Mouse (Mus musculus): Measurements from ENCODE around the gene Fbxo10.
"Not testable (repeated sequence)": the region's sequence is repeated elsewhere in the genome, so short reads cannot be mapped to it uniquely, and the experiment has no call there.

The Fbxo10 gene

DNA sequence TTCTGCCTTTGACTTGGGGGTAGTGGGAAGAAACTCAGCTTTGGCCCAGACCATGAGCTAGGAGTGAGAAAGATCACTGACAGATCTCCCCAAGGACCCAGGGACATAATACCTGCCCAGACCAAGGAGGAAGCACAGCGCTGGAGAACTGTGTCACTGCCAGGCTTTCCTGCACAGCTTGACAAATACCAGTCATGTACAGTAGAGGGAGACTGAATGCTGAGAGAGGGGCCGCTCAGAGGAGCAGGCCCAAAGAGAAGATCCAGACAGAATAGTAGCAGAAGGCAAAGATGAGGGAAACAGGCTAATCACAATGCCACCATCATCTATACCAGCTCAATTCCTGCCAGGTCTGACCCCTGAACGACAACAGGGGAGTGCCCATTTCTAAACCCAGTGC lies 29.5 kb downstream of the Fbxo10 start:
- in situ Hi-C loops (cut with MboI; ENCODE audit: unreplicated experiment in 2 of 2) = no loop called here

DNA sequence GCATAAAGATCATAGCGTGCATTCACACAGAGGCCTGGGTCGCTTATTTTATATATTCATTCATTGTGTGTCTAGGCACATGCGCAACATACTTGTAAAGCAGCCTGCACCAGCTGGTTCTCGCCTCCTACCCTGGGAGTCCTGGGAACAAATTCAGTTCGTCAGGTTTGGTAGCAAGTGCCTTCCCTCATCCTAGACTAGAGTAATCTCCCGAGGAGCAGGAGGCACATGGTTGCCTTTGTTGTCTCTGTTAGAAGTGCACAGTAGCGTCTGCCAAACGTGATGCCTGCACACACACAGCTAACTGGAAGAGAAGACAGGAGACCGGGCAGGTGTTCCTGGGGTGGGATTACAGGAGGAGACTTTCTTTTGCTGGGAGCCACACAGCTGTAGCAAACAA lies 36.4 kb downstream of the Fbxo10 start:
- in situ Hi-C loops (cut with MboI; ENCODE audit: unreplicated experiment in 2 of 2) = no loop called here

DNA sequence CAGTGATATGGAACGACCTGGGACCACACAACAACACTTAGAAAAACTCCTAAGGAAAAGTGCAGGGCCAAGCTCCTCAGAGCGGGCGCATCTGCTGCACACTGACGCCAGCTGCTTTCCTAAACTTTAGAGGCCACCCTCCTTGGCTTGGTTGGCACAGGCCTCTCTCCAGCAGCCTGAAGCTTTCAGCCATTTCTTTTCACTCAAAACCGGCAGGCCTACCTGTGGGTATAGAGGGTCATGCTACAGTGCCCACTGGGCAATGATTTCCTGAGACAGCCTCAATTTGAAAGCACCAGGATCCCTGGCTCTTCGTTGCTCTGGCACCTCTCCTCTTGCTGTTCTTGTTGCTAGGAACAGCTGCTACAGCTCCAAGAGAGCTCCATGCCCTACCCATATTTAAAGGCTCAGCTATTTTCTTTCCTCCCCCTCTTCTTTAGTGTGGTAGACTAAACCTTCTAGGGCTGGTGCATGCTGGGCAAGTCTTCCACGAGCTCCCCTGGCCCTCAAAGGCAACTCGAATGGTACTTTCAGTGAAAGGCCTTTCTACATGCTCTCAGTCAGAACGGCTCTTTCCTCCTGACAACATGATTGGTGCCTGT lies 37.0 kb downstream of the Fbxo10 start:
- in situ Hi-C loops (cut with MboI; ENCODE audit: unreplicated experiment in 2 of 2) = no loop called here

DNA sequence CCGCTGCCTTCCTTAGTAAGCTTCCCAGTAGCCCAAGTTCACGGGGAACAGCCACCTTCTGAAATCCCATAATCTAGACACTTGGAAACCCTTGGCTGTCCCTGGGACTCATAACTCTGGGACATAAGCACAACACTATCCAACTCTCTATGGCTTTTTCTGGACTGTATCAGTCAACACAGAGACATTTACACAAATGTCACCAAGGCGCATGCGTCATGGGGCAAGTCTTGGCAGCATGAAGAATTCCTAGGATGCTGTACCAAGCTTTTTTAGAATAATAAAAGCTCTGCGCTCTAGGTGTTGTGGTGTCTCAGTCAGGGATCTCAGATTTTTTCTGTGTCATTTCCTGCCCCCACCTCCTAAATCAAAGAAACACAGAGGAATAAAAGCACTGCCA lies 37.7 kb downstream of the Fbxo10 start:
- in situ Hi-C loops (cut with MboI; ENCODE audit: unreplicated experiment in 2 of 2) = no loop called here

DNA sequence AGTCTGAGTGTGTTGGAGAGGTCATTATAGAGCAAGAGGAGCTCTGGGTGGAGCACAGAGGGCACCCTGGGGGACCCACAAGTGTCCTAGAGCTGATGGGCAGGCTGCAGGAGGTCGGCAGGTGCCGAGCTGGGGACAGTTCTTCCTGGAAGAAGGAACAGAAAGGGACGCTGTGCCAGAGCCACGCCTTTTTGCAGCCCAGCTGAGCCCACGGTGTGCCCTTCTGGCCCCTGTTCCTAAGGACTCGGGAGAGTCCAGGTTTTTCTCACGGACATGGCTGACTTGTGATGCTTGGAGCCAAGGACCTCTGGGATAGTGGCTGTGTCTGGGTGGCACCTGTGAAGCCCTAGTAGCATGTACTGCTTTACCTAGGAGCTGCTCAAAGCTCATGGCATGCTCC lies 43.6 kb downstream of the Fbxo10 start:
- in situ Hi-C loops (cut with MboI; ENCODE audit: unreplicated experiment in 2 of 2) = no loop called here

DNA sequence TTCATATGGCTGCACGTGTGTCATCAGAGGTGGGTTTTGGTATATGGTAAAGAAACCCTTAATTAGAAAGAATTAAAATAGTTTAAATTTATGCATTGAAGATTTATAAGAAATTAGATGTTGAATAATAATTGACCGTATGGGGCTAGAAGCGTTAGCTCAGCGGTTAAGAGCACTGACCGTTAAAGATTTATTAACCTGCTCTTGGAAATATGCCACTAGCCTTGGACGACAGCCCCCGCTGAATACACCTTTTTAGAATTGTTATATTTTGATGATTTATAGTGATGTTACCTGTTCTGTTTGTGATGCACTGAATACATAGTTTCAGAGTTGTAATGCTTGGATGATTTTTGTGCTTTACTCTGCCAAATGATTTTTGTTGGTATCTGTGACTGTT lies 44.9 kb downstream of the Fbxo10 start:
- in situ Hi-C loops (cut with MboI; ENCODE audit: unreplicated experiment in 2 of 2) = not testable (repeated sequence)

DNA sequence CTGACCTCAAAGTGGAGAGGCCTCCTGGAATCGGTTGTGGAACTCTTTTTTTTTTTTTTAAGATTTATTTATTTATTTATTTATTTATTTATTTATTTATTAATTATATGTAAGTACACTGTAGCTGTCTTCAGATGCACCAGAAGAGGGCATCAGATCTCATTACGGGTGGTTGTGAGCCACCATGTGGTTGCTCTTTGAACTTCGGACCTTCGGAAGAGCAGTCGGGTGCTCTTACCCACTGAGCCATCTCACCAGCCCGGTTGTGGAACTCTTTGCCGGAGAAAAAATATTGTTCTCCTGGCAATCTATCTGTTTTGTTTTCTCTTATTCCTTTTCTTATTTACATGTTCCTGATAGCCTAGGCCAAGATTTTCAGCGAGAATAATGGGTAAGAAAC lies 45.5 kb downstream of the Fbxo10 start:
- in situ Hi-C loops (cut with MboI; ENCODE audit: unreplicated experiment in 2 of 2) = not testable (repeated sequence)

DNA sequence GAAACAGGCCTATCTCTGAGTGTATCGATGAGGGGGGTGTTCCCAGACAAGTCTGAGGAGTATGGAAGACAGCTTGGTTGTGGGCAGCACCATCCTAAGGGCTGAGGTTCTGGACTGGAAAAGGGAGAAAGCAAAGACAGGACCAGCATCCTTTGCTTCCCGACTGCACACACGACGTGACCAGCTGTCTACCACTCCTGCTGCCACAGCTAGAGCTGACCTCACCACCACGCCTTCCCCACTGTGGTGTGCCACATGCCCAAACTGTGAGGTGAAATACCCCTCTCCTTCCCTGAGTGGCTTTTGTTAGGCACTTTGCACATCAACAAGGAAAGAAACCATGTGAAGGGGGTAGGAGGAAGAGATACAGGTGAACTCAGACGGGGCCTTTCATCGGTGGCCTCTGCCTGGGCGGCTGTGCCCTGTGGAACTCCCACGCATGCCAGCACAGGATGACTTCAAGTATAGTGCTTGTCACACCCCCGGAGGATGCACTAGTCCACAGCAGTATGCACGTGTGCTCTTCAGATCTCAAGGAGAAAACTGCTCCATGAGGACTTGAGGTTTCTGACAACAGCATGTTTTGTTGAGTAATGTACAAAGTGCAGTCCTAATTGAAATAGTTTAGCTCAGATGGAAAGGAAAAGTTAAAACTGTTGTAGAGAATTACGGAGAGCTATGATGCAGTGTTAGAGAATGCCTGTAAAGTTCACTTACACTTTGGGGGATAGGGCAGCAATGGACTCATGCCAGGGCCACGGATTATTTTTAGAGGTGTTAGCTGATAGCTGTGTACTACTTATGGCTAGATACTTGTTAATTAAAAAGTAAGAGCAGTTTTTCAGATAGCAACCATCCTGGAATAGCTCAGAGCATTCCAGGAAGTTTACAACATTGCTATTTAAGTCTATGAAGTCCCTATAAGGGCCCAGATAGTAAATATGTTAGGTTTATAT lies 46.7 kb downstream of the Fbxo10 start:
- in situ Hi-C loops (cut with MboI; ENCODE audit: unreplicated experiment in 2 of 2) = no loop called here

DNA sequence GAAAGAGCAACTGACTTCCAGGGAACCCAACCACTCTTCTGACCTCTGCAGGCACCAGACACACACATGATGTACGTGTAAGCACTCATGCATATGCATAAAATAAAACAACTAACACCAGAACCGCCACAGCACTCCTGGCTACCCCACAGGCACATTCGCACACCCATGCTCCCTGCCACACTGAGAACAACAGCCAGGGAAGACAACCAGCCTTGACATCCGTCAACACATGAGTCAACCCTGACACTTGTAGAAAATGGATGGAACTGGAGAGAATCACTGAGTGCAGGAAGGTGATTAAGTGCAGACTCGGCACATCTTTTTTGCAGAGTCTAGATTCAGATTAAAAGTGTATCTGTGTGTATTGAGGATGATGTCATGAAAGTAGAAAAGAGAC lies 47.8 kb downstream of the Fbxo10 start:
- in situ Hi-C loops (cut with MboI; ENCODE audit: unreplicated experiment in 2 of 2) = no loop called here

DNA sequence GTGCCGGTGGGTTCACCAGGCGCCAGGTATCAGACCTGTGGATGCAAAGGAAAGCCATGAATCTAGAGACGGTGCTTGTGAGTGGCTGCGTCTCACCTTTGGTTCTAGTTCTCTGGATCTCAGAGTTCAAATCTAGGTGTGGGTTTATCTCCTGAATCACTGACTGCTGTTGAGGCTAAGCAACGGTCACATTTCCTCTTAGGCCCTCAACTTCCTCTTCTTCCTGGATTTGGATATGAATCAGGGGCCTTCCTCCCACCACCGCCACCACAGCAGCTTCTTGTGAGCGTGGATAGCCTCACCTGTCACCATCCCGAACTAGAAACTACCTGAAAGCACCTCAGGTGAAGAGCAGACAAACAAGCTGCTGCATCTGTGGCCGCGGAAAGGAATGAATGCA lies 48.4 kb downstream of the Fbxo10 start:
- in situ Hi-C loops (cut with MboI; ENCODE audit: unreplicated experiment in 2 of 2) = no loop called here

DNA sequence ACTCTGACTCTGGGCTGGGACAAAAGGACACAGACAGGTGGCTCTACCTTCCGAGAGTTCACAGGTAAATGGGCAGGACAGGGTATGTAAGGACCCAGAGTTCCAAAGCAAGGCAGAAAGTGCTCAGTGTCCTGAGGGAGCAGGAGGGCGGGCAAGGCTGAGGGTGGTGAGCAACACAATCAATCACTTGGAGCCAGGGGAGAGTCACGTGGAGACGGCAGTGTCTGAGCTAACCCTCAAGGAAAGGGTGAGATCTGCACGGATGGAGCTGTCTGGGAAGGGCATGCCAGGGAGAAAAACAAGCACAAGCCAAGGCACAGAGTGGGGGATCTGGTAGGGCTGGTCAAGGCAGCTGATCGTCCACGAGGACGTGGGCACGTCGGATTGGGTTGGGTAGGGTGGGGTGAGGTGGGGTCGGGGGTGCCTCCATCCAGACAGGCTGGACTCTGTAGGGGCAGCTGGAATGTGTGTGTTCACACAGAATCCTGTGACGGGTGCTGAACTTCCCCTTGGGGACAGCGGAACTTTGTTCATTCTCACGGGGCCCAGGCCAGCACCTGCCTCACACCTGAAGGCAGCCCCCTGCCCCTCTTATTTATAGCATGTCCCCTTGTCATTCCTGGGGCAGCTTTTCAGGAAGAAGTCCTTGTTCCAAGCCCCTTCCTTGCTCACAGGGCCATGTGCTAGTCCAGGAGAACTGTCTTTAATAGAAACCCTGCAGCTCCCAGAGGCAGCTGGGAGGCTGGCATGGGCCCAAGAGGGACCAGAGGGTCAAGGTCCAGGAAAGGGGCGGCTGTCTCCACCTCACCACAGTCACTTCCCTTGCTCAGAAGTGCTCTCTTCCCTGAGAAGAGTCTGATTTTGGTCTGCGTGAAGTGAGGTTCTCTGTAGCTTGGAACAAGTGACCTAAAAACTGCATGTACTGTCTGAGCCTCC lies 49.4 kb downstream of the Fbxo10 start:
- in situ Hi-C loops (cut with MboI; ENCODE audit: unreplicated experiment in 2 of 2) = no loop called here

DNA sequence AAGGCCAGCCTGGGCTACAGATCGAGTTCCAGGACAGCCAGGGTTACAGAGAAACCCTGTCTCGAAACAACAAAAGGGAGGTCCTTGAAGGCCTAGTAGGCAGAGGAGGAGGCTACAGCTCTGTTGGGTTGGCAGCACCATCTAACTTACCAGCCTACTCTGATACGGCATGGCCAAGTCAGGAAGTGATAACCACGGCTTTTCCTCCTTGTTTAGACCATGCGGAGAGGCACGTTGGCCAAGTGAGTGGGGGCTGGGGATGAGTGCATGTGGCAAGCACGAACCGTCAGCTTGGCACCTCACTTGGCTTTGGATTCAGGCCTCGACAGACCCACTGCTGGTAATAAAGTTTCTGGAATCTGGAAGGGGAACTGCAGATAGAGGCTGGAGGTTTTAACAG lies 51.8 kb downstream of the Fbxo10 start:
- in situ Hi-C loops (cut with MboI; ENCODE audit: unreplicated experiment in 2 of 2) = no loop called here

DNA sequence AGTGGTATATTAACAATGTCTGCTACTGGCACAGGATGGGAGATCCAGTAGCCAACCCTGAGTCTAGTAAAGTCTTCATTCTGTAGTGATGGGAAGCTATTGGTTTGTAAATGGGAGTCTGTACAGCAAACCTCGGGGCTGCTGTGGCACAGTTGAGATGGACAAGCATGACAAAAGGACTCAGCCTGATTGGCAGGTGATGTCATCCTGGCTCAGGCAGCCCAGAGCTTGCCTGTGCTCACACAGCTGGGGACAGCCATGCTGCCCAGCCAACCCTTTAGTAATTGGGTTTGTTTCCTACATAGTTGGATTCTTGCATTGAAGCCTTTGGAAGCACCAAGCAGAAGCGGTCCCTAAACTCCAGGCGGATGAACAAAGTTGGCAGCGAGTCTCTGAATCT lies 57.9 kb downstream of the Fbxo10 start:
- in situ Hi-C loops (cut with MboI; ENCODE audit: unreplicated experiment in 2 of 2) = no loop called here

DNA sequence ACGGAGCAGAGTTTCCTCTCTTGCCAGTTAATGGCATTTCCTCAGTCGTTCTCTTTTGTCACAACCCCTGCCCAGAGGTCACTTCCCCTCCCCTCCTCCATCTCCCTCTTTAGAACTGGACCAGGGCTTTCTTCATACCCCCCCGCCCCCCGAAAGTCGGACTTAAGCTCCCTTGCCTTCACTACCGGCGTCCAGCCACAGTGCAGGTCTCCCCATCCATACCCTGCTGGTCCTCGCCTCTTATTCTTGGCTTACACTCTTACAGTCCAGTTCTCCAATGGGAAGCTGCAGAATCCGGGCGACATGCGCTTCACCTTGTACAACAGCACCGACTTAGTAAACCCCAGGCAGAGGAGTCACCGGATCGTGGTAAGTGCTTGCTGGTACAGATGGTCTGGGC lies 65.4 kb downstream of the Fbxo10 start:
- in situ Hi-C loops (cut with MboI; ENCODE audit: unreplicated experiment in 2 of 2) = loop anchor here (5.0 to 25.0 kb wide), 5 partner anchors 68 to 1118 kb away; partner anchors contain the start of genes Ncbp1 (in 2 of the 2) and Tstd2 (in 2 of the 2)

DNA sequence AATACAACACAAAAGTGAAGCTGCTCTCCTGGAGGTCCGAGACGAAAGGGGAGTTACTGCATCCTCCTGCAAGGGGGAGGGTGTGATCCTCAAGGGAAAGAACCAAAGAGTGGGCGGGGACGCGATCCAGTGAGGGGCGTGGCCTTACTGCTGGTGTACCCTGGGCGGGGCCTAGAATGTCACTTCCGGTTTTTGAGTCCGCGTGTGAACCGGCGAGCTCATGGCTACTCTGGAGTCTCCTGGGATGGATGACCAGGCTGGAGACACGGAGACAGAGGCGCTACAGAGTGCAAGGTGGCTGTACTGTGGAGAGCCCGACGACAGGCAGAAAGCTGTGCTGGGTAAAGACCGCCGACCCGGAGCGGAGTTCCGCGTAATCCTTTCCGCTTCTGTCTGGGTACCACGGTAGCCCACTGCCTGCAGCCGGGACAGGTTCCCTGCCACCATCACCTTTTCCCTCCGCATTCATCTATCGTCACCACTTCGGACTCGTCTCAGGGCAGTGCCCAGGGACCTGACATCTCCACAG lies 65.9 kb downstream of the Fbxo10 start, which contains the start of gene Polr1e:
Gene Polr1e, plus strand, starts transcription at position 132 of the 529 bp plus-strand sequence.
- in situ Hi-C loops (cut with MboI; ENCODE audit: unreplicated experiment in 2 of 2) = loop anchor here (5.0 to 25.0 kb wide), 5 partner anchors 69 to 1119 kb away; partner anchors contain the start of genes Ncbp1 (in 2 of the 2) and Tstd2 (in 2 of the 2)

DNA sequence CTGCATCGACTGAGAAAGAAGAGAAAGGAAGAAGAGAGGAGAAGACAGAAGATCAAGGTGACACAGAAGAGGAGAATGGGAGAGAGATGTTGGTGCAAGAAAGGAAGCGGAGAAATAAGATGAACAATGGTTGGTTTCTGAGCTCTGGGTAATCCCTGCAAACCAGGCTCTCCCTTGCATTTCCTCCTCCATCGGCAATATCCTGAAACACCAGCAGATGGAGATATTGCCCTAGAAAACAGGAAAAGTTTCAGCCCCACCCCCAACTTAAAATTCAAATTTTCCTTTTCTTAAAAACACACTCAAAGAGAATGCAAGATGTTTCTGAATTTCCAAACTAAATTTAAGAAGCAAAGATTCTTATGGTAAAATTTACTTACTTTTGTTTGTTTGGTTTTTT lies 68.8 kb downstream of the Fbxo10 start:
- in situ Hi-C loops (cut with MboI; ENCODE audit: unreplicated experiment in 2 of 2) = loop anchor here (5.0 to 25.0 kb wide), 5 partner anchors 72 to 1122 kb away; partner anchors contain the start of genes Ncbp1 (in 2 of the 2) and Tstd2 (in 2 of the 2)

DNA sequence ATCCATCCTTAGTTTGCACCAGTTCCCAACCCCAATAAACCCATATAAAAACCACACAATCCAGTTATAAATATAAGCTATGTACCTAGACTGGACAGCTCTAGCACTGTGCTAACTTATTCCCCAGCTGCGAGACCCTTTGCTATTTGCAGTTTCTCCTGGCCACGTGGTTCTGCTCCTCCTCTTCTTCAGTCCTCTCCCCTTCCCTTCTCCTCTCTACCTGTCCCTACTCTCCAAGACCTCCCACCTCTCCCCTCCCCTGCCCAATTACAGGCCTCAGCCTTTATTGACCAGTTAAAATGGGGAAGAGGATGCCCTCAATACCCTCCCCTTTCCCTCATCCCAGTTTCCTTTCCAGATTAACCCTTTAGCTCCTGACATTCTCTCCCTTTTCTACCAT lies 70.9 kb downstream of the Fbxo10 start:
- in situ Hi-C loops (cut with MboI; ENCODE audit: unreplicated experiment in 2 of 2) = loop anchor here (5.0 to 25.0 kb wide), 4 partner anchors 41 to 1124 kb away; partner anchors contain the start of genes Ncbp1 (in 2 of the 2) and Tstd2 (in 2 of the 2)

DNA sequence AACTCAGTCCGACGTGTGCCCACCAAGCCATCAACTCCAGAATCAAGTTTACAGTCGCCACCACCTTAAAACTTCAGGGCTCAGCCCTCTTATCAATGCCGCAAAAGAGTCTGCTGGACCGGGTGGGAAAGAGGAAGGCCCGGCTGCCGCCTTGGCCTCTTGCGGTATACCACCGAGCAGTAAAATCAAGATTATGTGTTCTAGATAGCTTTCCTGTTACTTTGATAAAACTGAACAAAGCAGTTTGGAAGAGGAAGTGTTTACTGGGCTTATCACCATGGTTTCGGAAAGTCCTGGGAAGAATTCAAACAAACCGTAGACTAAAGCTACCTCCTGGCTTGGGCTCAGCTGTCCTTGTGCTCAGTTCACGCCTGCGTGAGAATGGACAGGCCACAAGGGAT lies 71.4 kb downstream of the Fbxo10 start:
- in situ Hi-C loops (cut with MboI; ENCODE audit: unreplicated experiment in 2 of 2) = loop anchor here (5.0 to 25.0 kb wide), 4 partner anchors 41 to 1124 kb away; partner anchors contain the start of genes Ncbp1 (in 2 of the 2) and Tstd2 (in 2 of the 2)

DNA sequence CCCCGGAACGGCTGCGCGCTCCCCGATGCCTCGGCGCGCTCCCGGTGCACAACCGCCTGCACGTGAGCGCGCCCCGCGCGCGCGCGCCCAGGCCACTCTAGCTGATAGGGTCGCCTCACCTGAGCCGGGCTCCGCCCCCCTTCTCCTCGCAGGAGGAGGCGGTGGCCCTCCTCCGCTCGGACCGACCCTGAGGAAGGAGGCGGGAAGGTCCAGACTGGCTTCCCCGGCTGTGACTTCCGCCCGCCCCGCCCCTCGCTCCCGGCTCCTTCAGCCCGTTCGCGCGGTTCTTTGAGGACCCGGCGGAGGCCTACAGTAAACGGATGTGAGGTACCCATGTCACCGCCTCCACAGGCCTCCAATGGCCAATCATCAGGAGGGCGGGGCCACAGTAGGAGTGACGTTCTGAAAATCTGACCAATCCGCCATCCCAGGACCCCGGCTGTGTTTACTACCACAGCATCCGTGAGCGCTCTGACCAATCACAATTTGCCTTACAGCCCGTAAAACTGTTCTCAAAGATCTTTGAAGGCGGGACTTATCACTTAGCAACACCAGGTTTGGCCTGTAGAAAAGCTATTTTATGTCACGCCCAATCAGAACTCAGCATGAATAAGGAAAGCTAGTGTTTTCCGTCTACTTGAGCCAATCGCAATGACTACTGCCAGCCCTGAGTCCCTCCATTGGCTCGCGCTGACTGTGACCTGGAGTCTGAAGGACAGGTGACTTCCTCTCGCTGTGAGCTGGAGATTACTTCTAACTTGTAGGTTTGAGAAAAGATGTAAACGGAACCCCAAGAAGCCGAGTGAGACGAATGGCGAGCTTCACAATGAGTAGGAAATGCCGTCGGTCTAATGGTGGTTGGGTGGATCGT lies 72.1 kb downstream of the Fbxo10 start, which contains the start of gene Zbtb5:
Gene Zbtb5, minus strand, starts transcription at position 308 of the 871 bp plus-strand sequence.
- in situ Hi-C loops (cut with MboI; ENCODE audit: unreplicated experiment in 2 of 2) = loop anchor here (5.0 to 25.0 kb wide), 4 partner anchors 40 to 1125 kb away; partner anchors contain the start of genes Ncbp1 (in 2 of the 2) and Tstd2 (in 2 of the 2)
